Mouse (Mus musculus) heart, postnatal 10 days (tissue): Measurements from ENCODE around the gene Borcs7. TPM values are rescaled to one million over a fixed set of nuclear protein-coding genes. Genes with fewer than 3 reads are reported as not detected.

Source experiments
- DNase-seq, 2 experiments: peaks; one replicate each; pipeline ENCODE4 v3.0.0; 2021
- intact Hi-C: fragments of 180-260 bp; cut with DNase I; formaldehyde crosslinking; loops from one replicate; pipeline ENCODE4 v1.15.1; 2025
- total RNA-seq, 2 experiments: library from RNA; stranded (reverse); gene quantifications; 2 replicates each; pipeline ENCODE4 v1.2.3; 2021

The Borcs7 gene
- 10 to 100 TPM; 11.7 to 13.6 TPM for total RNA-seq

- peak; percentile 92 to 93 for DNase-seq
- intact Hi-C loops = no loop called here
Measured at GRCm38 (mm10) chr19:46689460-46690372, at the start of gene Borcs7. Gene Borcs7 (plus strand): TSS chr19:46689906.

DNA sequence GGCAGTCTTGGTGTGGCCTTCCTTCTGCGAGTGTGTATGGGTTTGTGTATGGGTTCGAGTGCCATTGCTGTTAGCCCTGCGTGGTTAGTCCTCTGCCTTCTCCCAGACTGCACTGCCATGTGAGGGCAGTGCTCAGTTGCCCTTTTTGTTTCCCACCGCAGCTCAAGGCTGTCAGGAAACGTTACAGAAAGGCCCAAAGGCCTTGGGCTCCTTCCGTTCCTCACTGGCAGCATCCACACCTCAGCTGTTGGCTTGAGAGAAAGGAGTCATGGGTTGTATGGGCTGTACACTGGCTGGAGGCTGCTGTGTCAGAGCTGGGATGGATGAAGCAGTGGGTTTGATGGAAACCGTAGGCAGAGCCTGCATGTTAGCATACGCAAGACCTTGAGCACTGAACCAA lies 48.9 kb upstream of the Borcs7 start:
- DNase-seq = no peak
- intact Hi-C loops = no loop called here

DNA sequence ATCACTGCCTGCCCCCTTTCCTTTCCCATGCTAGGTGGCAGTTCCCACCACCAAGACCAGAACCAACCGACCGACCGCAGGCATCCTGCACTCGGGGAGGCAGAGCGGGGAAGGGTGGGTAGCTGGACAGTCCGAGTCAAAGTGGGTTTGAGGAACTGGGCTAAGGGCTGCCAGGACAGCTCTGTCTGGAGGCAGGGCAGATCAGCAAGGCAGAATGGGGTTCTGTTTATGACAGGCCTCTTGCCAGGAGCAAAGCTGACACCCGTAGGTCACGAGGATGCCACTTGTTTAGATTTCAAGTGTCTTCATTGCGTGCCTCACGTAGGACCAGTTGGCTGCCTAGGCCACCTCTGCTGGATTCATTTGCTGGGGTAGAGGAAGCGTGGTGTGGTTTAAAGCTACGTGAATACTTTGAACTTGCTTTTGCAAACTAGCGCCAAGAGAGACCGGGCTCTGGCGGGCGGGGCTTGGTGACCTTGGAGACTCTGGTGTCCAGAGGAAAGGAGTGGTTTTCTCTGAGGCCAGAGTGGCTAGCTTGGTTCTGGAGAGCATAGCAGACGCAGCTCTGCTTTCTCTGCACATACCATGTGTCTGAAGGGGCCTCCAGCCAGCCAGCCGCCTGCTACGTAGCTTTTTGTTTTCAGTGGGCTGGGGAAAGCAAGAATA lies 48.2 kb upstream of the Borcs7 start:
- DNase-seq = peak; percentile 83 to 84
- intact Hi-C loops = no loop called here

- DNase-seq = peak in 1 of 2 experiments; percentile 57
- intact Hi-C loops = no loop called here
Measured at GRCm38 (mm10) chr19:46642136-46642753, 47.5 kb upstream of the Borcs7 start.

DNA sequence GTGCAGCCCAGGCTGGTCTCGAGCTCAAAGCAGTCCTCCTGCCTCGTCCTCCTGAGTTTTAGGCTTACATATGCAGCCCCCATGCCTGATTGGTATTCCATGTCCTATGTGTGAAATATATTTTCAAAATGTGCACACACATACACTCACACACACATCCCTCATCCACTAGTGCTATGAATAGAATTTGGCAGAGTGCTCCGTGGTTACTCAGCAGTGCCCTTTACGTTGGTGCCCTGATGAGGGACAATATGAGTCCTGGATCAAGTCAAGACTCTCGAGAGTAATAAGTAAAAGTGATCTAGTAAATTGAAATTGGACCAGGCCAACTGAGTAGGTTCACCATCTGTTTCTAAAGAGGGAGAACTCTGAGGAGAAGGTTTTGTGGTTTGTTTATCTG lies 46.5 kb upstream of the Borcs7 start:
- intact Hi-C loops = no loop called here
- peak; percentile 51 to 67 for DNase-seq

DNA sequence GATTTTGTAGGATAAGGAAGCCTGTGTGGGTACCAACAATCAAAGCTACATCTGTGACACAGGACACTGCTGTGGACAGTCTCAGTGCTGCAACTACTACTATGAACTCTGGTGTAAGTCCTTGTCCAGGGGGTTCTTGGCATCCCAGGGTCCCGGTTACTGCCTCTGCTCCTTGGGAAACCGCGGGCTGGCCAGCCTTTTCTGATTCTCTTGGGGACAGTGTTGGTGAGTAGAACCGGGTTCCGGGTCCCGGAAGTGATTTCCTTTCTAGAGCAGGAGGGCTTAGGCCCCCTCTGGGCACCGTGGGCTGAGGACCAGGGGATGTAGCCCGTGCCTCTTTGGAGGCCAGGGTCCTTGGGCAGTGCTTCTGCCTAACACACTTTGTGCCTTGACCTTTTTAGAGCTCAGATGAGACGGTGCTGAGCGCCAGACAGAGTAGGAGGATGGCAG lies 45.3 kb upstream of the Borcs7 start:
- intact Hi-C loops = loop anchor here (2.0 kb wide), 2 partner anchors 22 to 44 kb away; no protein-coding TSS in a partner anchor

GRCm38 (mm10) chr19:46644793-46645602 lies 44.7 kb upstream of the Borcs7 start:
- intact Hi-C loops = loop anchor here (2.0 kb wide), 2 partner anchors 22 to 44 kb away; no protein-coding TSS in a partner anchor

More for the DNA sequence above, 45.3 kb upstream of the Borcs7 start:
- DNase-seq = peak in 1 of 2 experiments; percentile 55

DNA sequence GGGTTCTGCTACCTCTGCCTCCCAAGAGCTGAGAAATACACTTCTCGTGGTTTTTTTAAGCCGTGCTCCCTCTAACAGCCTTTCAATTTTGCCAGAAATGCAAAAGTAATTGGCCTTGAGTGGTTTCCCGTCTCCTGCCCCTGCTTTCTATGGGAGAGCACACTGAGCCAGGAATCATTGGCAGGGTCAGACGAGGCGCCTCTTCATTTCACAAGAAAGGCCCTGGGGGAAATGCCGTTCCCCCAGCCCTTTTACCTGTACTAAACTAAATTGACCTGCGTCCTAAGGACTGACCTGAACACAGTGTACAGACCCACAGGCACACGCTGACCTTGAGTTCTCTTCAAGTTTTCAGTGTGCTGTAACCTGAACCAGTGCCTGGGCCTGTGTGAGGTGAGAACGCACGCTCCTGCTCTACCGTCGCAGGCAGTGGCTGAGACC lies 43.6 kb upstream of the Borcs7 start:
- DNase-seq = peak in 1 of 2 experiments; percentile 27
- intact Hi-C loops = loop anchor here (2.0 kb wide), 1 partner anchor 37 kb away; no protein-coding TSS in a partner anchor

More at GRCm38 (mm10) chr19:46644793-46645602, 44.7 kb upstream of the Borcs7 start:
- DNase-seq = peak; percentile 84 to 88

- intact Hi-C loops = loop anchor here (2.0 kb wide), 1 partner anchor 38 kb away; no protein-coding TSS in a partner anchor
Measured at GRCm38 (mm10) chr19:46647254-46647653, 42.5 kb upstream of the Borcs7 start.

DNA sequence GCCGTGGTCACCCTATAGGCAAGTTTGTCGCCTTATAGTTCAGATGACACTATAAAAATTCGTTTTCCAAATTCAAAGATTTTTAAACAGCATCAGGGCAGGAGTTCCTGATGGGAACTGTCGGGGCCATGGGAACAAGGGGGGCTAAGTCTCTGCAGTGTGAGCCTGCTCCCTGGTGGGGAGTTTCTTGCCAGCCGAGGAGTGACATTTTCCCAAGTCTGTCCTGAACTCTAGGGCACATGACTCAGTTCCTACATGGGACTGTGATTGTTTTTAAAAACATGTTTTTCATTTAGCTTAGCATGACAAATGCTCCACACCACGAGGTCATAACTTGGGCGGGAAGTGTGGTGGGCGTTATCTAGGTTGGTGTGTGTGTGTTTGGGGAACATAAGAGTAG lies 41.9 kb upstream of the Borcs7 start:
- no peak for DNase-seq
- intact Hi-C loops = loop anchor here (2.0 kb wide), 1 partner anchor 39 kb away; no protein-coding TSS in a partner anchor

More at GRCm38 (mm10) chr19:46647254-46647653, 42.5 kb upstream of the Borcs7 start:
- DNase-seq = peak in 1 of 2 experiments; percentile 61

DNA sequence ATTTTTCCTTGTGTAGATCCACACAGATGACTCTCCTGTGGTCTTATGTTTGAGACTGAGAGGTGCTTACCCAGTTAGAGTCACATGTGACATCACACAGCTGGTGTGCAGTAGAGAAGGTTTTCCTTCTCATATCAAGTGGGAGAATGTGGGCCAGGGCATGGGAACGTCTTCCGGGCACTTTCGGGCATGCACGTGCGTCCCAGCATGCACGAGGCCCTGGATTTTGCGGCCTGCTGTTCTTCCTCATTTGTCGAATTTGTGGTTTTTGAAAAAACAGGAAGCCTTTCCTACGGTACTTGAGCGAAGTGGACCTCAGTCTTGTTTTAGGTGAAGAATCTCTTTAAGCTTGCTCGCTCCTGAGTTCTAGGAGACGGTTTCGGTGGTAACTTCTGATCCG lies 41.1 kb upstream of the Borcs7 start:
- no peak for DNase-seq
- intact Hi-C loops = no loop called here

DNA sequence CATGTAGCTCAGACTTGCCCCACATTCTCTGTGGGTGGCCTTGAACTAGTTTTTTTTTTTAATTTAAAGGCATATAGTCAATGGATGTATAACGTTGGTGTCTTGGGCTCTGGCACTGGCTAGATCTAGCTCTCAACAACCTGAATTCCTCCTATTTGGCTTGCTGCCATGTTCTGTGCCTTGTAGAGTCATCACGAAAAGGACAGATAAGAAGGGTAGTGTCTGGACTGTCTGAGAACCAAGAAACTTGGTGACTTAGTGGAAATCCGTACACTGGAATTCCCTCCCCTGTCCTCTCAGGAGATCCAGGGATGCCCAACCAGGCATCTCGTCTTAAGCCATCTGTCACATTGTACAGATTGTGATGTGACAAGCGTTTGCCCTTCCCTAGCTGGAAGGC lies 36.5 kb upstream of the Borcs7 start:
- DNase-seq = no peak
- intact Hi-C loops = no loop called here

DNA sequence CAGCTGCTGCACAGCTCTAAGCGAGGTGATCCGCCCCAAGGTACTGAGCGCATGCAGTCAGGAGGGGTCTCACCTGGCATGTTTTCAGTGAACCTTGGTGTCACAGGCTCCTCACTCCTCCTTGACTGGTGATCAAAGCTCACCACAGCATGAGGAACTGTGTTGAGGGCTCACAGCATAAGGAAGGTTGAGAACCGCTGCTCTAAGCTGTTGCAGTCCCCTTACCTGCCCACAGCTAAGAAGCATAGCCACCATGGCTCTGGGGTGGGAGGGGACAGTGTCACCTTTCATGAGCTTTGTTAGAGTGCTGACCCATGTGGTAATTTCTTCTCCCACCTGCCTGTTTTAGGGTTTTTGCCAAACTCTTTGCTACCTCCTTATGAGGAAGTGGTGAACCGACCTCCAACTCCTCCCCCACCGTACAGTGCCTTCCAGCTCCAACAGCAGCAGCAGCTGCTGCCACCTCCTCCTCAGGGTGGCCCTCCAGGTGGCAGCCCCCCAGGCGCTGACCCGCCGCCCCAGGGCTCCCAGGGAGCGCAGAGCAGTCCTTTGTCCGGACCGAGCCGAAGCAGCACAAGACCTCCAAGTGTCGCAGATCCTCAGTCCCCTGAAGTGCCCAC lies 36.0 kb upstream of the Borcs7 start:
- intact Hi-C loops = no loop called here
- no peak for DNase-seq

GRCm38 (mm10) chr19:46655626-46656025 lies 34.1 kb upstream of the Borcs7 start:
- intact Hi-C loops = loop anchor here (2.0 kb wide), 1 partner anchor 67 kb away; no protein-coding TSS in a partner anchor
- DNase-seq = no peak

DNA sequence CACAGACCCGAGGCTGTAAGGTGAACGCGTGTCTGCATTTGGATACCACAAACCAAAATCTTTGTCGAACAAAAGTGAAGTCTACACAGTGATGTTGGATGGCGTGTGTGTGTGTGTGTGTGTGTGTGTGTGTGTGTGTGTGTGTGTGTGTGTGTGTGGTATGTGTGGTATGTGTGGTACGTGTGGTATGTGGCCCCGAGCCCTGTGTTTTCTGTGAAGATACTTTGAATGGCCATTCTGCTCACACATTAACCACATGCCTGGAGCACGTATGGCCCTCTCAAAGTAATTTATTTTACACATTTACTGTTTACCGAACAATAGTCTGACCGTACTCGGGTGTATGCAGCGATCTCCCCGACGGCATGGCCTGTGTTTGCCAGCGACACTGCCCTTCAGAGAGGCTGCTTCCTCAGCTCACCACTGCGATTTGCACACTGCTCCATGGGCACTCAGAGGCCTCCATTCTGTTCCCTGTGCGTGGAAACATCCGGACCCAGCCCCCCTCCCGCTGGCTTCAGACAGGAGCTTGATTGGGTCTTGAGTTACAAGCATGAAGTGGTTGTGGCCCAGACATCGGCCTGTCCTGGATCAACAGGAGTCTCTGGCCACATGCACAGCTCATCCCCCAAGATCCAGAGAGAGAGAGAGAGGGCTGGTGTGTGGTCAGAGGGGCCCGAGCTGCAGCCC lies 33.4 kb upstream of the Borcs7 start:
- DNase-seq = no peak

GRCm38 (mm10) chr19:46657339-46658020 lies 32.2 kb upstream of the Borcs7 start:
- intact Hi-C loops = loop anchor here (2.0 kb wide), 1 partner anchor 69 kb away; no protein-coding TSS in a partner anchor
- DNase-seq = no peak

More for the DNA sequence above, 33.4 kb upstream of the Borcs7 start:
- intact Hi-C loops = loop anchor here (2.0 kb wide), 1 partner anchor 67 kb away; no protein-coding TSS in a partner anchor

DNA sequence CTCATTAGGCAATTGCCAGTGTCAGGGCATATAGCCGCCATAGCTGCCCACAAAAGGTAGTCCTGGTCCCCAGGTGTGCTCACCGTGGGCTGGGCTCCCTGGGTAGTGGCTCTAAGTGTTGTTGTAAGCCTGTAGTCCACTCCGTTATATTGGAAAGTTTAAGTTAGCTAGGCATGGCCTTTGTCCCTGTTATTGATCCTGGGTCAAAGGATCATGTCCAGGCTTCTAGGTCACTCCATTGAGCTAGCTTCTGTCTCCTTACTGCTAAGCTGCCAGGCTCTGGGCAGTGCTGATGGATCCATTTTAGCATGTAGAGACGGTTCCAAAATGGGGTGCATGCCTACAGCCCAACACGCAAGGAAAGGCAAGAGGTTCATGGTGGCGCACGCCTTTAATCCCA lies 31.4 kb upstream of the Borcs7 start:
- no peak for DNase-seq
- intact Hi-C loops = no loop called here

DNA sequence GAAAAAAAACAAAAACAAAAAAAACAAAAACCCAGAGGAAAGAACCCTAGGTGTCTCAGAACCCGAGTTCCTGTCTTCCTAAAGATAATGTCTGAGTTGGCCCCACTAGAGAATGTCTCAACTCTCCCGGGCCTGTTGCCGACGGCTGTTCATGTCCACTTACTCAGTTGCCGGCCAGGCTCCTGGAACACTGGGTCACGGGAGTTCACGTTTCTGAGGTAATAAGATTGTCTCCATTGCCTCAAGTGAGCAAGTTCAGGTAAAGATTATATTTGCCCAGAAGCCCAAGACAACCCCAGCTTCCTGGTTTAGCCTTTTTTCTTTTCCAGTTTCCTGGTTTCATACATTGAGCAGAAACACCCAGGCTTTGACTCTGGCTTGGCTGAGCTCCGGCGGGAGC lies 30.9 kb upstream of the Borcs7 start:
- intact Hi-C loops = no loop called here
- no peak for DNase-seq
